Mouse (Mus musculus) 416B (cell line): Measurements from ENCODE around the gene Ccnb1ip1.

ENCODE experiments used
- DNase-seq: peaks from one replicate; pipeline ENCODE4 v3.0.0; 2011; ENCODE audit warnings: low read depth

The Ccnb1ip1 gene

DNA sequence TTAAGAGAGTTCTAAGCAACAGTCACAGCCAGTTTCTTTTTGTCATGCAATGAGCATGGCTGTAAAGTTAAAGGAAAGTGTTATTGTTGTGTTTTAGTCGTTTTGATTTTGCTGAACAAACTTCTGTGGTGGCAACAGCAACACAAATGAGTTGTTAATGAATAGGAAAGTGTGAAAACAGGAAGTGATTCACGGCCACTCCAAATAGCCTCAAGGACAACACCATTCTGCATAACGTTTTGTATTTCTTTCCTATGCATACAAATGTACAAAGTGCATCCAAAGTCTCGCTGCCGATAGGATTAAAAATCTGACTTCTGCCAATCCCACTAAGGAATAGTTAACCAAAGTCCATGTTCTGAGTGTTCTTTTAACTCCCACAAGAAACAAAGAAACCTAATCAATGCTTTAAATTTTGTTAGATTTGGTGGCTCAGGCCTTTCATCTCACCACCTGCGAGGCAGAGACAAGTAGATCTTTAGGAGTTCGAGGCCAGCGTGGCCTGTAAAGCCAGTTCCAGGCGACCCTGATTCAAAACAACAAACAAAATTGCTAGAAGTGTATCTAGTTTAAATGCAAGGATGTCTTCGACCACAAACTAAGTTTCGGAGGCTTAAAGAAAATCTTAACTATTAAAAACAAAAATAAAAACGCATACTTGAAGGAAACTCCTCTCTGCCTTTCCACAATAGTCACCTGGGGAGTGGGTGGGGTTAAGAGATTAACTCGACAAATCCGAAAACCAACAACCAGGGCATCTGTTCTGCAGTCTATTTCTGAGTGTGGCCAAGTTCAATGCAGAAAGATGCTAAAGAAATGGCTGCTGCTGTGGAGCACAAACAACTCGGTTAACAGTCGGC, 22.9 kb downstream of the Ccnb1ip1 start:
- peak; percentile 61 for DNase-seq

DNA sequence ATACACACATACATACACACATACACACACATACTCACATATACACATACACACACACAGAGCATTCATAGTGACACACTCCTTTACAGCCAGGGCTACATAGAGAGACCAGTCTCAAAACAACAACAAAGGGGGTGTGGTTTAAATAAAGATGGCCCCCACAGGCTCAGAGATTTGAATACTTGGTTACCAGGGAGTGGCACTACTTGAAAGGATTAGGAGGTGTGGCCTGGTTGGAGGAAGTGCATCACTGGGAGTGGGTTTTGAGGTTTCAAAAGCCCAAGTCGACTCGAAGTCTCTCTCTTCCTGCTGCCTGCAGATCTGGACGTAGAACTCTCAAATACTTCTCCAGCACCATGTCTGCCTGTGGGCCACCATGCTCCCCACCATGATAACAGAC, 25.4 kb downstream of the Ccnb1ip1 start:
- DNase-seq, result no peak

DNA sequence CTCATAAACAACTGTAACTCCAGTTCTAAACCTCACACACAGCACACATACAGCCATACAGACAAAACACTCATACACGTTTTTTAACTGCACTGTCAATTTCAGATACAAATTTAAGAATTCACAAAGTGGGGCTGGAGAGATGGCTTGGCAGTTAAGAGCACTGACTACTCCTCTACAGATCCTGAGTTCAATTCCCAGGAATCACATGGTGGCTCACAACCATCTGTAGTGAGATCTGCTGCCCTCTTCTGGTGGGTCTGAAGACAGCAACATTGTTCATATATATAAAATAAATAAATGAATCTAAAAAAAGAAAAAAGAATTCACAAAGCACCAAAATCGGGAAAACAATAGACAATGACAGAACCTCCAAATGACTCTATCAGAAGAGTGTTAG, 36.2 kb downstream of the Ccnb1ip1 start:
- DNase-seq, result peak; percentile 41

DNA sequence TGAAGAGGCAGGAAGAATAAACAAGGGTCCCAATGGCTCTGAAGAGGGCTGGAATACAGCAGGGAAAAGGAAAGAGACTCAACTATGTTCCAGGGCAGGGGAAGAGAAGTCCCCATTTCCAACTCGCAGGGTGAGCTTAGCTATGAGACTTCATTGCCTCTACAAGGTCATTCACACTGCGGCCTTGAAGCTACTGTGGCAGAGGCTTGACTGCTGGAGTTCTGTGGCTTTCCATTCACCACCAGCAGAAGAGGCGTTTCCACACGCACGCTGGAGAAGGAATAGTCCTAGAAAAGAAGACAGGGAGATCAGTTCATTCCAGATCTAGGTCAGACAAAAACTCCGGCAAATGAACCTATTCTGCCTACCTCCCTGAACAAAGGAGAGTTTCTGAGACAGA, 41.8 kb downstream of the Ccnb1ip1 start:
- DNase-seq, result no peak

DNA sequence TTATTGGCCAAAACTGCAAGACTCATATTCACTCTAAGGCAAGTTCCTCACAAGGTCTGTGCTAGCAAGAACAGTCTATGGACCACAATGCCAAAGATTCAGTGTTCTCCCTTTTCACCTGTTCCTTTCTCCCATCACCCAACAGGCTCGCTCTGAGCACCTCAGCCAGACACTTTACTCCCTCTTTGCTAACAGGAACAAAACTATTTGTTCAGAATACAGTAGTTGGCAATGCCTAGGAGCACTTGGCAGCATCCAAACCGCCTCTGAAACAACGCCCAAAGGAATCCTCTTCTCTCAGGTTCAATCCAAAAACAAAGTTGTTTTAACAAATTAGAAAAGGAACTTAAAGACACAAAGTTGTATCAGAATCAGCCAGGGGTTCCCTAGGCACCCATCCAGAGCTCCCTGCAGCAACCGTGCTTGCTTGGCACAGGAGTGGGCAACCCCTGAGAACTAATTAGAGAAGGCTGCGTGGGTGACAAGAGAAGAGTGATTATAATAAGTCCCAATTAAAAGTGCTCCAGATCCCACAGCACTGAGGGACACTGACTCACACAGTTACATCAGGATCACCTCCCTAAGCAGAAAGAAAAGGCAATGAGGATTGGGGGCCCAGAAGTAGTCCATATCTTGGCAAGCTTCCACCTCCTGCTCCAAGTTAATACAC, 49.0 kb downstream of the Ccnb1ip1 start:
- DNase-seq, result no peak

DNA sequence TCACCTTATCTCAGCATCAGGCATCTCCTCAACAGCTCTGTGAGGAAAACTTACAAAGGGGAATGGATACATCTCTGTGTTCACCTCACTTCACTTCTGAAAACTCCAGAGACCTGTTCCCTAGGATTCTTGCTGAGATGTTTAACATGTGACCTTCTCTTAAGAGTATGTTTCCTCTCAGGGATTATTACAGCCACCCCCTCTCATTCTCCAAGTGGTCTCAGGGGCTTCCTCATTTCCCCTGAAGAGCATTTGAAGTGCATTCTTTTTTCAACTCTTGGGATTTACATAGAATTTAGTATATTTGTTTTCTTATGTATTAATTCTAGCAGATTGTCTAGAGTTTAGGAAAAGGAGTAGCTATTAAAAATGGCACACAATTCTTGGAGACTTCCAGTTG, 62.5 kb downstream of the Ccnb1ip1 start, which contains the start of gene Olfr749:
Olfr749 (minus strand) TSS at position 101 of the 400 bp plus-strand sequence.
- DNase-seq, result no peak

DNA sequence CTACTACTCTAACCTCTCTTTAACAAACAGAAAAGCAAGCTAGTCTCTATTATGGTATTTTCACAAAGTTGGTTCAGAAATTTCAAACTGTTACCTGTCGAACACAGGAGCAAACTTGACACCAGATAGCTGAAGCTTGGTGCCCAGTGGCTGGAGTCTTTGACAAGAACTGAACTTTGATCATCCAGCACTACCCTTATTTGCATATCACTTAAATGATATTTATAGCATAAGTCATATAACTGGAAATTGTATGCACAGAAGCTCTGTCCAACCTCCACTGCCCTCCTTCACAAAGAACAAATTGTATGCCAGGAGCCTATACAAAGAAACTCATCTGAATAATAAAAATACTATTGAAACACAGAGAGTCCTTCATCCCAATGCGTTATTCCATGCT, 65.9 kb downstream of the Ccnb1ip1 start:
- no peak for DNase-seq

DNA sequence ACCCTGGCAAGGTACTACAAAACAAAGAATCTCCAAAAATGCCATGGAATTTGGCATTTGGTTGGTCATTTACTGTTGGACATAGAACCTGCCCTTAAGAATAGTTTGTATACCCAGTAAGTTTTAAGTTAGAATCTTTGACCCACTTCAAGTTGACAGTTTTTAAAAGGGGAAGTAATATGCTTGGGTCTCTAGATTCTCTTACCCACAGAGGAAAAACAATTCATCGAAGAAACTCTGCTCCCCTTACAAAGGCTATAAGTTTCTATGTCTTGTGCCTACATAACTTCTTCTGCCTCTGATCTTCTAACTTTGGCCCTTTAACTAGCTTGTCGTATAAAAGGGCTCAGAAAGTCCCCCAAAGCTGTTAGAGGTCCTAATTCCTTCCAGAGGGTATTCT, 67.2 kb downstream of the Ccnb1ip1 start:
- DNase-seq, result no peak
